Mouse (Mus musculus): ENCODE measurements at regions not wholly inside any gene's neighbourhood (a gene's known extent, or its start where the extent isn't known, plus 50 kb on each side); places are given as distances from the start of the nearest gene placed in this dataset.
A peak's percentile ranks its signal among the peaks of the same experiment; 100 is the strongest.

GRCm38 (mm10) chr4:56230451-56230850 lies 509.4 kb upstream of the Gm26657 start:
- Histone ChIP-seq H3K4me3 (ENCODE audit: low read depth, low read length) (no peak overlapping the region), H3K4me1 (replicated peaks; ENCODE audit: control insufficient read depth, insufficient read depth, low read length) (no peaks in the 10 kb centered on the region), H3K9ac (ENCODE audit: low read depth, low read length) (no peak overlapping the region), H3K27ac (ENCODE audit: low read depth, low read length) (no peak overlapping the region), H3K9me3 (ENCODE audit: control insufficient read depth) (no peaks in the 10 kb centered on the region), H3K4me2 (replicated peaks; ENCODE audit: low read depth) (no peak overlapping the region), H3K36me3 (ENCODE audit: control insufficient read depth, insufficient read depth) (no peaks in the 10 kb centered on the region), H3K27me3 (replicated peaks; ENCODE audit: control insufficient read depth, insufficient read depth, low read length) (no peaks in the 10 kb centered on the region)
- ATAC-seq: no peak
- TF ChIP-seq CTCF (IDR thresholded peaks at IDR 0.05; ENCODE audit: low read depth): no peak
- WGBS: 78% methylated on average over 1 of the region's 1 CpGs

- Histone ChIP-seq H3K36me3 (ENCODE audit: control insufficient read depth, insufficient read depth) (no peaks in the 10 kb centered on the region), H3K9ac (ENCODE audit: low read depth, low read length) (no peak overlapping the region), H3K27ac (ENCODE audit: low read depth, low read length) (no peak overlapping the region), H3K4me3 (ENCODE audit: low read depth, low read length) (no peak overlapping the region), H3K4me1 (replicated peaks; ENCODE audit: control insufficient read depth, insufficient read depth, low read length) (peaks cover 4% of the 10 kb centered on the region; the same call in 1 of the 2 replicates), H3K9me3 (ENCODE audit: control insufficient read depth) (no peaks in the 10 kb centered on the region), H3K4me2 (replicated peaks; ENCODE audit: low read depth) (no peak overlapping the region), H3K27me3 (replicated peaks; ENCODE audit: control insufficient read depth, insufficient read depth, low read length) (no peaks in the 10 kb centered on the region)
- 92% methylated on average over 1 of the region's 1 CpGs for WGBS
- no peak for TF ChIP-seq CTCF (IDR thresholded peaks at IDR 0.05; ENCODE audit: low read depth)
- ATAC-seq: no peak
These were observed 513.4 kb upstream of the Gm26657 start for GRCm38 (mm10) chr4:56226493-56226892.

- Histone ChIP-seq H3K36me3 (ENCODE audit: control insufficient read depth, insufficient read depth) (no peaks in the 10 kb centered on the region), H3K27me3 (replicated peaks; ENCODE audit: control insufficient read depth, insufficient read depth, low read length) (no peaks in the 10 kb centered on the region), H3K27ac (ENCODE audit: low read depth, low read length) (no peak overlapping the region), H3K4me2 (replicated peaks; ENCODE audit: low read depth) (no peak overlapping the region), H3K9ac (ENCODE audit: low read depth, low read length) (no peak overlapping the region), H3K4me3 (ENCODE audit: low read depth, low read length) (no peak overlapping the region), H3K9me3 (ENCODE audit: control insufficient read depth) (no peaks in the 10 kb centered on the region), H3K4me1 (replicated peaks; ENCODE audit: control insufficient read depth, insufficient read depth, low read length) (peaks cover 4% of the 10 kb centered on the region; the same call in 1 of the 2 replicates)
- ATAC-seq: no peak
- TF ChIP-seq CTCF (IDR thresholded peaks at IDR 0.05; ENCODE audit: low read depth): no peak
- 51% methylated on average over 3 of the region's 3 CpGs for WGBS
These were observed 515.3 kb upstream of the Gm26657 start for GRCm38 (mm10) chr4:56224542-56224941.

GRCm38 (mm10) chr4:56222023-56222776 lies 517.7 kb upstream of the Gm26657 start:
- ATAC-seq: peak; percentile 83
- H3K27me3 ChIP-seq (replicated peaks; ENCODE audit: control insufficient read depth, insufficient read depth, low read length): no peaks in the 10 kb centered on the region
- no peaks in the 10 kb centered on the region for H3K36me3 ChIP-seq (ENCODE audit: control insufficient read depth, insufficient read depth)
- H3K4me1 ChIP-seq (replicated peaks; ENCODE audit: control insufficient read depth, insufficient read depth, low read length): peaks cover 4% of the 10 kb centered on the region; the same call in 1 of the 2 replicates
- H3K9me3 ChIP-seq (ENCODE audit: control insufficient read depth): no peaks in the 10 kb centered on the region
- H3K4me3 ChIP-seq (ENCODE audit: low read depth, low read length): peak overlapping the region; percentile 29
- peak; percentile 84 for TF ChIP-seq CTCF (IDR thresholded peaks at IDR 0.05; ENCODE audit: low read depth)
- H3K9ac ChIP-seq (ENCODE audit: low read depth, low read length): peak overlapping the region; percentile 17; the same call in 1 of the 2 replicates
- 18% methylated on average over 8 of the region's 8 CpGs for WGBS
- H3K27ac ChIP-seq (ENCODE audit: low read depth, low read length): no peak overlapping the region
- peak overlapping the region; percentile 64 for H3K4me2 ChIP-seq (replicated peaks; ENCODE audit: low read depth)

- H3K27ac ChIP-seq (ENCODE audit: low read depth, low read length): no peak overlapping the region
- TF ChIP-seq CTCF (IDR thresholded peaks at IDR 0.05; ENCODE audit: low read depth): no peak
- H3K36me3 ChIP-seq (ENCODE audit: control insufficient read depth, insufficient read depth): no peaks in the 10 kb centered on the region
- no peaks in the 10 kb centered on the region for H3K27me3 ChIP-seq (replicated peaks; ENCODE audit: control insufficient read depth, insufficient read depth, low read length)
- no peak overlapping the region for H3K4me2 ChIP-seq (replicated peaks; ENCODE audit: low read depth)
- no peaks in the 10 kb centered on the region for H3K9me3 ChIP-seq (ENCODE audit: control insufficient read depth)
- no peak overlapping the region for H3K9ac ChIP-seq (ENCODE audit: low read depth, low read length)
- no peak for ATAC-seq
- peaks cover 4% of the 10 kb centered on the region; the same call in 1 of the 2 replicates for H3K4me1 ChIP-seq (replicated peaks; ENCODE audit: control insufficient read depth, insufficient read depth, low read length)
- 69% methylated on average over 8 of the region's 8 CpGs for WGBS
- no peak overlapping the region for H3K4me3 ChIP-seq (ENCODE audit: low read depth, low read length)
These were observed 519.3 kb upstream of the Gm26657 start for GRCm38 (mm10) chr4:56220531-56220930.

- no peak for ATAC-seq
- Histone ChIP-seq H3K9ac (ENCODE audit: low read depth, low read length) (no peak overlapping the region), H3K36me3 (ENCODE audit: control insufficient read depth, insufficient read depth) (no peaks in the 10 kb centered on the region), H3K4me1 (replicated peaks; ENCODE audit: control insufficient read depth, insufficient read depth, low read length) (no peaks in the 10 kb centered on the region), H3K27me3 (replicated peaks; ENCODE audit: control insufficient read depth, insufficient read depth, low read length) (no peaks in the 10 kb centered on the region), H3K9me3 (ENCODE audit: control insufficient read depth) (no peaks in the 10 kb centered on the region), H3K27ac (ENCODE audit: low read depth, low read length) (no peak overlapping the region), H3K4me2 (replicated peaks; ENCODE audit: low read depth) (no peak overlapping the region), H3K4me3 (ENCODE audit: low read depth, low read length) (no peak overlapping the region)
- TF ChIP-seq CTCF (IDR thresholded peaks at IDR 0.05; ENCODE audit: low read depth): no peak
- 90% methylated on average over 2 of the region's 2 CpGs for WGBS
These were observed 530.4 kb upstream of the Gm26657 start for GRCm38 (mm10) chr4:56209499-56209898.

Data from intestine, postnatal 0 days (tissue).